Mouse (Mus musculus) liver (tissue): ENCODE measurements at regions not wholly inside any gene's neighbourhood (a gene's known extent, or its start where the extent isn't known, plus 50 kb on each side); places are given as distances from the start of the nearest gene placed in this dataset.
"Not testable (repeated sequence)": the region's sequence is repeated elsewhere in the genome, so short reads cannot be mapped to it uniquely, and the experiment has no call there.

ENCODE experiments used
- DNase-seq: peaks from one replicate; pipeline ENCODE4 v3.0.0-alpha.2; 2020; ENCODE audit warnings: mixed read lengths

GRCm38 (mm10) chr1:7671566-7671965 lies 2863.9 kb downstream of the Gm37988 start:
- DNase-seq, result no peak

- DNase-seq, result not testable (repeated sequence)
Observed at GRCm38 (mm10) chr1:7709206-7709605, 2901.5 kb downstream of the Gm37988 start.

- DNase-seq, result no peak
Observed at GRCm38 (mm10) chr1:7732725-7733124, 2925.0 kb downstream of the Gm37988 start.

- no peak for DNase-seq
Observed at GRCm38 (mm10) chr1:7737331-7737730, 2929.6 kb downstream of the Gm37988 start.

GRCm38 (mm10) chr1:7745887-7746286 lies 2938.2 kb downstream of the Gm37988 start:
- DNase-seq, result no peak

GRCm38 (mm10) chr1:7776720-7777119 lies 2969.0 kb downstream of the Gm37988 start:
- DNase-seq, result no peak

- peak; percentile 6 for DNase-seq
Observed at GRCm38 (mm10) chr1:7777191-7778044, 2969.7 kb downstream of the Gm37988 start.

- not testable (repeated sequence) for DNase-seq
Observed at GRCm38 (mm10) chr1:7778045-7778565, 2970.4 kb downstream of the Gm37988 start.

- DNase-seq, result no peak
Observed at GRCm38 (mm10) chr1:7778657-7779056, 2971.0 kb downstream of the Gm37988 start.

GRCm38 (mm10) chr1:7823969-7824368 lies 3016.3 kb downstream of the Gm37988 start:
- no peak for DNase-seq
